Comparison of ENCODE assay signal across 8 mouse cellular contexts in genomic region chr8:128685507-128686428, GRCm38 (mm10). TPM values are rescaled to one million over a fixed set of nuclear protein-coding genes. Genes with fewer than 3 reads are reported as not detected.
DNase-seq lines count a peak whose midpoint lies in the region; ATAC-seq and TF ChIP-seq lines count a peak whose summit lies in the region.

Gene Itgb1 (plus strand): TSS chr8:128685654.

- TF ChIP-seq EP300 in liver, postnatal 0 days (IDR thresholded peaks at IDR 0.05; ENCODE audit: low read depth) = peak; percentile 59; the same call in 1 of the 2 replicates

- in situ Hi-C loops in ES-E14 (cut with MboI; ENCODE audit: low sequenced_read_pairs in 2 of 2, unreplicated experiment in 2 of 2) = no loop called here

- under 1% methylated on average over 108 of the region's 113 CpGs for WGBS in forebrain, embryonic 15.5 days
- WGBS in liver, postnatal 0 days (ENCODE audit: insufficient replicate concordance) = under 1% methylated on average over 101 of the region's 113 CpGs
- WGBS in neural tube, embryonic 14.5 days = under 1% methylated on average over 80 of the region's 113 CpGs

- no peaks in the 10 kb centered on the region for H3K36me3 ChIP-seq in ES-E14 (ENCODE audit: control insufficient read depth, insufficient read depth, low read length, poor library complexity, severe bottlenecking)
- H3K36me3 ChIP-seq in forebrain, embryonic 15.5 days = no peaks in the 10 kb centered on the region
- H3K36me3 ChIP-seq in liver, postnatal 0 days (replicated peaks; ENCODE audit: insufficient read depth, low read length) = no peaks in the 10 kb centered on the region
- no peaks in the 10 kb centered on the region for H3K36me3 ChIP-seq in neural tube, embryonic 14.5 days (ENCODE audit: control insufficient read depth, insufficient read depth, low read length)
- H3K36me3 ChIP-seq in testis, adult 2 months (ENCODE audit: control insufficient read depth, insufficient read depth, low read length) = no peaks in the 10 kb centered on the region

- ATAC-seq in forebrain, embryonic 15.5 days (replicated peaks) = peak; percentile 96
- ATAC-seq in liver, postnatal 0 days = peak; percentile 89
- ATAC-seq in neural tube, embryonic 14.5 days (ENCODE audit: low read depth) = peak; percentile 94

- H3K27me3 ChIP-seq in forebrain, embryonic 15.5 days = no peaks in the 10 kb centered on the region
- no peaks in the 10 kb centered on the region for H3K27me3 ChIP-seq in liver, postnatal 0 days (ENCODE audit: insufficient read depth, low read length)
- H3K27me3 ChIP-seq in neural tube, embryonic 14.5 days (ENCODE audit: control insufficient read depth, insufficient read depth, low read length) = no peaks in the 10 kb centered on the region
- H3K27me3 ChIP-seq in testis, adult 2 months (ENCODE audit: control insufficient read depth, insufficient read depth, low read length) = no peaks in the 10 kb centered on the region

- H3K4me2 ChIP-seq in forebrain, embryonic 15.5 days (replicated peaks) = peak within 1 kb of the TSS; percentile 67
- peak within 1 kb of the TSS; percentile 88 for H3K4me2 ChIP-seq in liver, postnatal 0 days (ENCODE audit: low read depth, low read length)
- H3K4me2 ChIP-seq in neural tube, embryonic 14.5 days (ENCODE audit: low read depth, low read length) = peak within 1 kb of the TSS; percentile 66

- peak; percentile 64 for TF ChIP-seq POLR2A in testis, adult 2 months (IDR thresholded peaks at IDR 0.05; ENCODE audit: control insufficient read depth, low read depth, low read length)

- peak within 1 kb of the TSS; percentile 80 for H3K27ac ChIP-seq in ES-E14 (ENCODE audit: insufficient read depth, low read depth, low read length, poor library complexity, severe bottlenecking)
- H3K27ac ChIP-seq in forebrain, embryonic 15.5 days (replicated peaks) = peak within 1 kb of the TSS; percentile 100
- H3K27ac ChIP-seq in liver, postnatal 0 days (ENCODE audit: low read depth) = peak within 1 kb of the TSS; percentile 99
- peak within 1 kb of the TSS; percentile 100 for H3K27ac ChIP-seq in neural tube, embryonic 14.5 days (ENCODE audit: low read depth, low read length)
- peak within 1 kb of the TSS; percentile 97 for H3K27ac ChIP-seq in testis, adult 2 months (ENCODE audit: control insufficient read depth, insufficient read depth, low read depth, low read length)

- peaks cover 0 to 4% of the 10 kb centered on the region in 2 experiments; a peak in 3 of 4 replicates for H3K4me1 ChIP-seq in ES-E14 (ENCODE audit: control insufficient read depth in 2 of 2, insufficient read depth in 2 of 2, low read length in 2 of 2, poor library complexity in 1 of 2)
- H3K4me1 ChIP-seq in forebrain, embryonic 15.5 days = peaks cover 36% of the 10 kb centered on the region
- peaks cover 13% of the 10 kb centered on the region for H3K4me1 ChIP-seq in liver, postnatal 0 days (ENCODE audit: insufficient read depth)
- peaks cover 14% of the 10 kb centered on the region for H3K4me1 ChIP-seq in neural tube, embryonic 14.5 days (ENCODE audit: control insufficient read depth, insufficient read depth, low read length)
- H3K4me1 ChIP-seq in testis, adult 2 months (ENCODE audit: control insufficient read depth, insufficient read depth, low read length) = peaks cover 2% of the 10 kb centered on the region

- H3K9ac ChIP-seq in ES-E14 (ENCODE audit: insufficient read depth, low read depth, low read length, poor library complexity, severe bottlenecking) = peak within 1 kb of the TSS; percentile 92
- H3K9ac ChIP-seq in forebrain, embryonic 15.5 days (replicated peaks) = peak within 1 kb of the TSS; percentile 96
- H3K9ac ChIP-seq in liver, postnatal 0 days (replicated peaks) = peak within 1 kb of the TSS; percentile 98
- H3K9ac ChIP-seq in neural tube, embryonic 14.5 days (replicated peaks; ENCODE audit: low read depth, low read length) = peak within 1 kb of the TSS; percentile 99

- H3K9me3 ChIP-seq in ES-E14 (ENCODE audit: control insufficient read depth, insufficient read depth, low read depth, low read length) = no peaks in the 10 kb centered on the region
- no peaks in the 10 kb centered on the region for H3K9me3 ChIP-seq in forebrain, embryonic 15.5 days
- no peaks in the 10 kb centered on the region for H3K9me3 ChIP-seq in liver, postnatal 0 days (ENCODE audit: low read length)
- H3K9me3 ChIP-seq in neural tube, embryonic 14.5 days (ENCODE audit: control insufficient read depth, low read length) = no peaks in the 10 kb centered on the region

- peak within 1 kb of the TSS; percentile 80 to 95 for H3K4me3 ChIP-seq in ES-E14 (ENCODE audit: insufficient read depth in 1 of 2, low read depth in 1 of 2, low read length in 2 of 2, poor library complexity in 1 of 2, severe bottlenecking in 1 of 2)
- peak within 1 kb of the TSS; percentile 79 for H3K4me3 ChIP-seq in forebrain, embryonic 15.5 days
- H3K4me3 ChIP-seq in liver, postnatal 0 days (ENCODE audit: low read depth, low read length) = peak within 1 kb of the TSS; percentile 98
- peak within 1 kb of the TSS; percentile 92 for H3K4me3 ChIP-seq in neural tube, embryonic 14.5 days (ENCODE audit: low read depth, low read length)
- H3K4me3 ChIP-seq in testis, adult 2 months (ENCODE audit: control insufficient read depth, low read depth, low read length) = peak within 1 kb of the TSS; percentile 87

- peak; percentile 90 for DNase-seq in ES-E14 (ENCODE audit: low read depth, low spot score)
- peak; percentile 92 for DNase-seq in cerebellum, adult 11-12 months
- peak; percentile 96 for DNase-seq in heart, postnatal 14 days
- peak; percentile 87 for DNase-seq in layer of hippocampus, adult 11-12 months (ENCODE audit: low spot score)
- DNase-seq in liver, postnatal 0 days = peak; percentile 94

- intact Hi-C loops in heart, postnatal 14 days (cut with DNase I) = loop anchor here (2.0 kb wide), 1 partner anchor 31 kb away; no protein-coding TSS in a partner anchor

- TF ChIP-seq CTCF in liver, postnatal 0 days (IDR thresholded peaks at IDR 0.05; ENCODE audit: low read depth) = peak; percentile 57
- no peak for TF ChIP-seq CTCF in testis, adult 2 months (IDR thresholded peaks at IDR 0.05; ENCODE audit: control insufficient read depth, insufficient read depth, insufficient replicate concordance, low read depth, low read length)

TF ChIP-seq in ES-E14, 5 proteins besides CTCF, POLR2A, EP300 and RAD21:
- TF ChIP-seq CHD2 (IDR thresholded peaks at IDR 0.05; ENCODE audit: low read depth, low read length) = peak; percentile 28; the same call in 1 of the 2 replicates
- no peak for TF ChIP-seq HCFC1 (IDR thresholded peaks at IDR 0.05; ENCODE audit: borderline replicate concordance, insufficient read depth, low read length)
- no peak; the same call in 1 of the 2 replicates for TF ChIP-seq ZNF384 (IDR thresholded peaks at IDR 0.05; ENCODE audit: low read depth, low read length)
- no peak for TF ChIP-seq ZC3H11A (IDR thresholded peaks at IDR 0.05; ENCODE audit: borderline replicate concordance, low read depth, low read length)
- TF ChIP-seq MAFK (IDR thresholded peaks at IDR 0.05; ENCODE audit: insufficient read depth, low read depth, low read length) = no peak

RNA-seq across cellular contexts. Expression of gene Itgb1, which starts in this region (rescaled TPM):
- 264 and 325 TPM in 2 replicates for total RNA-seq in ES-E14 (2012; rRNA removed)
- polyA plus RNA-seq in forebrain, embryonic 15.5 days (2015; fragmentation: Nextera tagmentation; extraction: Ambion mirVana) = 88.3 and 93.8 TPM in 2 replicates
- 100 to 1,000 TPM; 467 to 472 TPM for total RNA-seq in heart, postnatal 14 days (2021)
- polyA plus RNA-seq in liver, postnatal 0 days (2015; fragmentation: Nextera tagmentation; extraction: Ambion mirVana) = 60.8 and 64.8 TPM in 2 replicates
- polyA plus RNA-seq in neural tube, embryonic 14.5 days (2014; fragmentation: Nextera tagmentation; extraction: Ambion mirVana) = 69.9 and 128 TPM in 2 replicates
- 8.2 and 9.6 TPM in 2 replicates for polyA plus RNA-seq in testis, adult 2 months (2012; rRNA removed)

Comparison
In these comparisons a context has a peak if more than half of its experiments do, and no peak if none do; other contexts are left out.
1. Peak in every context shown above with its lines: DNase-seq, ATAC-seq, H3K4me3 ChIP-seq and H3K27ac ChIP-seq.